Mouse (Mus musculus) intestine, embryonic 14.5 days (tissue): ENCODE results near the gene Tspan3. TPM values are rescaled to one million over a fixed set of nuclear protein-coding genes. Genes with fewer than 3 reads are reported as not detected.

Experiments
- ATAC-seq: fragments of 200-750 bp; cut with Nextera tagmentation; replicated peaks from 2 replicates; pipeline ENCODE4 v1.8.0; 2017; ENCODE audit warnings: low read depth, moderate number of reproducible peaks, moderate TSS enrichment, moderate library complexity; ENCODE audit not compliant: low FRiP score, low TSS enrichment
- DNase-seq: peaks from one replicate; pipeline ENCODE4 v3.0.0-alpha.2; 2018; ENCODE audit warnings: low spot score
- H3K27ac ChIP-seq: fragments of 300-500 bp; sonication (generic); 2 replicates; pipeline ENCODE4 v1.5.1; 2014; ENCODE audit warnings: low read depth, mild to moderate bottlenecking, control low read depth
- H3K27me3 ChIP-seq: fragments of 300-500 bp; sonication (generic); replicated peaks from 2 replicates; pipeline ENCODE4 v1.6.1; 2014; ENCODE audit warnings: low read length, control low read depth; ENCODE audit not compliant: control insufficient read depth, insufficient read depth
- H3K36me3 ChIP-seq: fragments of 300-500 bp; sonication (generic); 2 replicates; pipeline ENCODE4 v1.6.1; 2014; ENCODE audit warnings: low read length, control low read depth; ENCODE audit not compliant: control insufficient read depth, insufficient read depth
- H3K4me1 ChIP-seq: fragments of 300-500 bp; sonication (generic); replicated peaks from 2 replicates; pipeline ENCODE4 v1.6.1; 2014; ENCODE audit warnings: low read length, control low read depth, mixed read lengths; ENCODE audit not compliant: control insufficient read depth, insufficient read depth
- H3K4me2 ChIP-seq: fragments of 300-500 bp; sonication (generic); 2 replicates; pipeline ENCODE4 v1.6.1; 2014; ENCODE audit warnings: low read length
- H3K4me3 ChIP-seq: fragments of 300-500 bp; sonication (generic); 2 replicates; pipeline ENCODE4 v1.5.1; 2014; ENCODE audit warnings: low read depth, low read length, control low read depth, mixed read lengths
- H3K9ac ChIP-seq: fragments of 300-500 bp; sonication (generic); 2 replicates; pipeline ENCODE4 v1.6.1; 2014; ENCODE audit warnings: mild to moderate bottlenecking, low read length
- H3K9me3 ChIP-seq: fragments of 300-500 bp; sonication (generic); 2 replicates; pipeline ENCODE4 v1.6.1; 2016; ENCODE audit warnings: low read length, control low read depth; ENCODE audit not compliant: control insufficient read depth
- WGBS: fragments of 180-500 bp; shearing (Covaris S2); extraction: QIAGEN DNeasy Blood & Tissue Kit; methylation state at CpG from one replicate; pipeline ENCODE4 v1.1.7; 2014; 5-methylcytosine and 5-hydroxymethylcytosine counted together
- polyA plus RNA-seq: library from polyadenylated mRNA; unstranded; fragments of >200 nt; fragmentation: Nextera tagmentation; extraction: Ambion mirVana; gene quantifications from 2 replicates; pipeline ENCODE4 v1.2.1, GENCODE M21; 2014

The Tspan3 gene
- polyA plus RNA-seq, 1 experiment from 2014 or later = 477 TPM

GRCm38 (mm10) chr9:56129951-56130350 is 35.3 kb downstream of the Tspan3 start:
- no peak overlapping the region for H3K4me3 ChIP-seq
- WGBS = 98% methylated on average over 3 of the region's 3 CpGs
- no peaks in the 10 kb centered on the region for H3K4me1 ChIP-seq
- H3K9ac ChIP-seq = no peak overlapping the region
- H3K9me3 ChIP-seq = no peaks in the 10 kb centered on the region
- ATAC-seq = no peak
- H3K27me3 ChIP-seq = no peaks in the 10 kb centered on the region
- no peak overlapping the region for H3K27ac ChIP-seq
- H3K36me3 ChIP-seq = peaks cover 74% of the 10 kb centered on the region
- DNase-seq = no peak
- no peak overlapping the region for H3K4me2 ChIP-seq

- Histone ChIP-seq H3K9ac (no peak overlapping the region), H3K4me1 (no peaks in the 10 kb centered on the region), H3K36me3 (peaks cover 58% of the 10 kb centered on the region), H3K27ac (no peak overlapping the region), H3K9me3 (no peaks in the 10 kb centered on the region), H3K27me3 (no peaks in the 10 kb centered on the region), H3K4me2 (no peak overlapping the region), H3K4me3 (no peak overlapping the region)
- no peak for ATAC-seq
- no peak for DNase-seq
- 87% methylated on average over 9 of the region's 9 CpGs for WGBS
These were observed 36.9 kb downstream of the Tspan3 start for GRCm38 (mm10) chr9:56128331-56128730.

GRCm38 (mm10) chr9:56126453-56127173 is 38.7 kb downstream of the Tspan3 start:
- H3K27ac ChIP-seq = no peak overlapping the region
- no peak for DNase-seq
- no peak overlapping the region for H3K9ac ChIP-seq
- 84% methylated on average over 16 of the region's 16 CpGs for WGBS
- no peaks in the 10 kb centered on the region for H3K4me1 ChIP-seq
- peaks cover 43% of the 10 kb centered on the region for H3K36me3 ChIP-seq
- H3K4me2 ChIP-seq = no peak overlapping the region
- no peak for ATAC-seq
- H3K27me3 ChIP-seq = no peaks in the 10 kb centered on the region
- no peak overlapping the region for H3K4me3 ChIP-seq
- H3K9me3 ChIP-seq = no peaks in the 10 kb centered on the region

GRCm38 (mm10) chr9:56124561-56124960 is 40.7 kb downstream of the Tspan3 start:
- ATAC-seq (no peak), DNase-seq (no peak)
- Histone ChIP-seq H3K4me2 (0 out of 2 replicates have a peak overlapping the region, but pooled peaks have one; percentile 4), H3K27ac (no peak overlapping the region), H3K4me1 (no peaks in the 10 kb centered on the region), H3K27me3 (no peaks in the 10 kb centered on the region), H3K9me3 (no peaks in the 10 kb centered on the region), H3K4me3 (no peak overlapping the region), H3K36me3 (peaks cover 25% of the 10 kb centered on the region), H3K9ac (no peak overlapping the region)
- WGBS = 12% methylated on average over 11 of the region's 11 CpGs

- Histone ChIP-seq H3K27me3 (no peaks in the 10 kb centered on the region), H3K36me3 (peaks cover 17% of the 10 kb centered on the region), H3K4me2 (no peak overlapping the region), H3K27ac (no peak overlapping the region), H3K9ac (no peak overlapping the region), H3K9me3 (no peaks in the 10 kb centered on the region), H3K4me3 (no peak overlapping the region), H3K4me1 (0 out of 2 replicates have a peak, but pooled peaks cover 2% of the 10 kb centered on the region)
- ATAC-seq = no peak
- DNase-seq = no peak
- WGBS = 70% methylated on average over 7 of the region's 7 CpGs
These were observed 41.7 kb downstream of the Tspan3 start for GRCm38 (mm10) chr9:56123613-56124012.

- 55% methylated on average over 8 of the region's 8 CpGs for WGBS
- Histone ChIP-seq H3K4me2 (no peak overlapping the region), H3K4me3 (no peak overlapping the region), H3K36me3 (peaks cover 10% of the 10 kb centered on the region), H3K27me3 (no peaks in the 10 kb centered on the region), H3K9me3 (no peaks in the 10 kb centered on the region), H3K27ac (no peak overlapping the region), H3K9ac (no peak overlapping the region), H3K4me1 (0 out of 2 replicates have a peak, but pooled peaks cover 2% of the 10 kb centered on the region)
- ATAC-seq (no peak), DNase-seq (no peak)
These were observed 42.3 kb downstream of the Tspan3 start for GRCm38 (mm10) chr9:56122973-56123372.

GRCm38 (mm10) chr9:56121097-56121496 is 44.2 kb downstream of the Tspan3 start:
- WGBS = 21% methylated on average over 7 of the region's 7 CpGs
- 0 out of 2 replicates have a peak, but pooled peaks cover 2% of the 10 kb centered on the region for H3K4me1 ChIP-seq
- H3K27ac ChIP-seq = no peak overlapping the region
- H3K27me3 ChIP-seq = no peaks in the 10 kb centered on the region
- no peaks in the 10 kb centered on the region for H3K36me3 ChIP-seq
- DNase-seq = no peak
- ATAC-seq = no peak
- H3K4me2 ChIP-seq = no peak overlapping the region
- H3K4me3 ChIP-seq = no peak overlapping the region
- H3K9ac ChIP-seq = no peak overlapping the region
- H3K9me3 ChIP-seq = no peaks in the 10 kb centered on the region

GRCm38 (mm10) chr9:56119651-56120050 is 45.6 kb downstream of the Tspan3 start:
- no peaks in the 10 kb centered on the region for H3K27me3 ChIP-seq
- ATAC-seq = no peak
- 0 out of 2 replicates have a peak, but pooled peaks cover 2% of the 10 kb centered on the region for H3K4me1 ChIP-seq
- no peak overlapping the region for H3K9ac ChIP-seq
- no peak overlapping the region for H3K27ac ChIP-seq
- no peaks in the 10 kb centered on the region for H3K36me3 ChIP-seq
- WGBS = 46% methylated on average over 2 of the region's 2 CpGs
- no peak overlapping the region for H3K4me2 ChIP-seq
- H3K4me3 ChIP-seq = no peak overlapping the region
- DNase-seq = no peak
- H3K9me3 ChIP-seq = no peaks in the 10 kb centered on the region

GRCm38 (mm10) chr9:56118582-56118981 is 46.7 kb downstream of the Tspan3 start:
- peak; percentile 33; the same call in 1 of the 2 replicates for ATAC-seq
- no peak overlapping the region for H3K27ac ChIP-seq
- 3% methylated on average over 14 of the region's 14 CpGs for WGBS
- no peaks in the 10 kb centered on the region for H3K27me3 ChIP-seq
- peak overlapping the region; percentile 66 for H3K4me2 ChIP-seq
- peak overlapping the region; percentile 34 for H3K4me3 ChIP-seq
- peak overlapping the region; percentile 35 for H3K9ac ChIP-seq
- no peaks in the 10 kb centered on the region for H3K9me3 ChIP-seq
- DNase-seq = peak; percentile 87
- 0 out of 2 replicates have a peak, but pooled peaks cover 2% of the 10 kb centered on the region for H3K4me1 ChIP-seq
- no peaks in the 10 kb centered on the region for H3K36me3 ChIP-seq
